Mouse (Mus musculus) layer of hippocampus, adult 9-10 months (tissue): ENCODE measurements around the gene Nol4l.
"Not testable (repeated sequence)": the region's sequence is repeated elsewhere in the genome, so short reads cannot be mapped to it uniquely, and the experiment has no call there.

ENCODE experiments used
- DNase-seq: peaks from one replicate; pipeline ENCODE4 v3.0.0; 2022; ENCODE audit warnings: low spot score

The Nol4l gene

GRCm38 (mm10) chr2:153411557-153411956 is 118.2 kb downstream of the Nol4l start:
- DNase-seq, result no peak

GRCm38 (mm10) chr2:153408971-153409370 is 120.8 kb downstream of the Nol4l start:
- DNase-seq, result no peak

- no peak for DNase-seq
These were observed 122.9 kb downstream of the Nol4l start for GRCm38 (mm10) chr2:153406882-153407281.

GRCm38 (mm10) chr2:153404882-153405281 is 124.9 kb downstream of the Nol4l start:
- no peak for DNase-seq

DNA sequence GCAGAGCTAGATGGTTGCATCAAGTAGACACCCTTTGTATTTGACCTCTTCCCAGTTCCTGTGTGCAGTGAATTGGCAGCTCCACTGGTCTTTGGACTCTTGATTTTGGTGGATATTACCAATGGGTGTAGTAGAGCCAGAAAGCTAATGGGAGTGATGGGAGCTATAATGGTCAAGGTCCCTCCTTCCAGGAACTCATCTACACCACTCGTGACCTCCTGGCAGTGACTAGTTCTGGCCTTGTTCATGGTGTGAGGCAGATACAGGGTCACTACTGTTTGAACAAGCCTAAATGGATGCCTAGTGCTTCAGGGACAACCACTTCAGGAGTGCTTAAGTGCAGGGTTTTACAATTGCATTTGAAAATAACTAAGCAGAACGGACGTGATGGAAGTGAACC is 125.7 kb downstream of the Nol4l start:
- no peak for DNase-seq

GRCm38 (mm10) chr2:153399166-153399565 is 130.6 kb downstream of the Nol4l start:
- DNase-seq, result no peak

DNA sequence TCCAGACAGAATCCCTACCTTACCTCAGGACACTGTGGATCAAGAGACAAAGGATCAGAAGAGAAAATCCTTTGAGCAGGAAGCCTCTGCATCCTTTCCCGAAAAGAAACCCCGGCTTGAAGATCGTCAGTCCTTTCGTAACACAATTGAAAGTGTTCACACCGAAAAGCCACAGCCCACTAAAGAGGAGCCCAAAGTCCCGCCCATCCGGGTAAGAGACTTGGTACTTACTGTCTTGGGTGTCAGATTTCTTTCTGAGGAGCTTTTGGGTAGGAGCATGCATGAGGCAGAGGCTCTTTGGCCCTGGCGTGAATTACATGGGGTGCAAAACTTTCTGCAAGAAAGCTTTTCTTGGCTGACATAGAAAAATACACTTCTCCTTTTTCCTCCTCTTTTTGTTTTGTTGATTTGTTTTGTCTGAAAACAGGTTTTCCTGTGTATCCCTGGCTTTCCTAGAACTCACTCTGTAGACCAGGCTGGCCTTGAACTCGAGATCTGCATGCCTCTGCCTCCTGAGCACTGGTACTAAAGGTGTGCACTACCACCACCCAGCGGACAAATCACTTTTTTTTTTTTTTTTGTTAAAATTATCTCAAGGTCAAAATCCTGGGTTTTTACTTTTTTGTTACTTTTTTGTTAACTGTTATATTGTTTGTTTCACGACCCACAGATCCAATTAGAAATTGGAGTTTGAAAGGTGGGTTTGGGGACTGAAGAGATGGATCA is 131.8 kb downstream of the Nol4l start:
- DNase-seq, result no peak

- DNase-seq, result no peak
These were observed 136.7 kb downstream of the Nol4l start for GRCm38 (mm10) chr2:153393045-153393444.

DNA sequence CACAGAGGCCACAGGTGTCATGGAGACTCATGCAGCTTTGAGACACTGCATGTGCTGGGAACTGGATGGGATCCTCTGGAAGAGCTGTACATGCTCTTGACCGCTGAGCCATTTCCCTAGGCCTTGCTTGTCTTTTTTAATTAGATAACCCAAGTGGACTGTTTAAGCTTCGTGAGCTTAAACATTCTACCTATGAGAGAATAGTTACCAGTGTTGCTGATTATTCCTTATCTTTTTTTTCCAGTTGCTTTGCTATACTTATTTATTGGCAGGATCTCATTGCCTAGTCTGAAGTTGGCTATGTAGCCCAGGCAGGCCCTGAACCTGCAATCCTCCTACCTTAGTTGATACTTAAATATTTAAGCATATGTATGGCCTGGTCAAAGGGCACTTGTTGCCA is 139.9 kb downstream of the Nol4l start:
- DNase-seq, result no peak

- no peak for DNase-seq
These were observed 149.3 kb downstream of the Nol4l start for GRCm38 (mm10) chr2:153380479-153380878.

GRCm38 (mm10) chr2:153375380-153375779 is 154.4 kb downstream of the Nol4l start:
- DNase-seq, result no peak

DNA sequence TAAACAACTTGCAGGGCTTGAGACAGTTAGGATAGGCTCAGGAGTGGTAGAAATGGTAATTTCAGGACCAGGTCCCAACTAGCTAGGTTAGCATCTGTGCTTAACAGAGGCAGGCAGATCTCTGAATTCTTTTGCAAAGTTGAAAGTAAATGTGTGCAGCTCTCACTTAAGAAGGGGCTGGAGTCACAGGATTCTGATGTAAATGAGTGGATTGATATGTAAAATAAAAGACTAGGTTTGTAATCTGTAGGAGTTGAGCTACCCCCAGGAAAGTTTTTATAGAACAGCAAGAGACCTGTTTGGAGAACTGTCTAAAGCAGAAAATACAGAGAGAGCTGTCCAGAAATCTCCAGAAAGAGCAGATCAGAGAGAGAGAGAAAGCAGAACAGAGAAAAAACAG is 158.9 kb downstream of the Nol4l start:
- DNase-seq, result no peak

GRCm38 (mm10) chr2:153364531-153364930 is 165.2 kb downstream of the Nol4l start:
- DNase-seq, result not testable (repeated sequence)

GRCm38 (mm10) chr2:153361101-153361710 is 168.6 kb downstream of the Nol4l start:
- DNase-seq, result no peak
